Mouse (Mus musculus) midbrain, embryonic 14.5 days (tissue): Measurements from ENCODE around the gene Smg5. TPM values are rescaled to one million over a fixed set of nuclear protein-coding genes. Genes with fewer than 3 reads are reported as not detected.
"Not testable (repeated sequence)": the region's sequence is repeated elsewhere in the genome, so short reads cannot be mapped to it uniquely, and the experiment has no call there.

ENCODE experiments used
- ATAC-seq: fragments of 200-750 bp; cut with Nextera tagmentation; 2 replicates; pipeline ENCODE4 v1.8.0; 2017; ENCODE audit warnings: moderate number of reproducible peaks, moderate library complexity; ENCODE audit not compliant: low FRiP score, low TSS enrichment
- DNase-seq: peaks from one replicate; pipeline ENCODE4 v3.0.0-alpha.2; 2015
- H3K27ac ChIP-seq: fragments of 300-500 bp; sonication (generic); replicated peaks from 2 replicates; pipeline ENCODE4 v1.5.1; 2014; ENCODE audit warnings: mild to moderate bottlenecking, low read depth, low read length, moderate library complexity
- H3K27me3 ChIP-seq: fragments of 300-500 bp; sonication (generic); 2 replicates; pipeline ENCODE4 v1.6.1; 2014; ENCODE audit warnings: low read length, control low read depth, mixed read lengths; ENCODE audit not compliant: control insufficient read depth, insufficient read depth
- H3K36me3 ChIP-seq: fragments of 300-500 bp; sonication (generic); 2 replicates; pipeline ENCODE4 v1.6.1; 2014; ENCODE audit warnings: low read length, control low read depth; ENCODE audit not compliant: control insufficient read depth, insufficient read depth
- H3K4me1 ChIP-seq: fragments of 300-500 bp; sonication (generic); 2 replicates; pipeline ENCODE4 v1.6.1; 2014; ENCODE audit warnings: mild to moderate bottlenecking, antibody characterized with exemption, low read length, control low read depth; ENCODE audit not compliant: control insufficient read depth, insufficient read depth
- H3K4me2 ChIP-seq: fragments of 300-500 bp; sonication (generic); 2 replicates; pipeline ENCODE4 v1.6.1; 2014; ENCODE audit warnings: mild to moderate bottlenecking, low read length, moderate library complexity
- H3K4me3 ChIP-seq: fragments of 300-500 bp; sonication (generic); replicated peaks from 2 replicates; pipeline ENCODE4 v1.5.1; 2014; ENCODE audit warnings: low read depth, low read length
- H3K9ac ChIP-seq: fragments of 300-500 bp; sonication (generic); replicated peaks from 2 replicates; pipeline ENCODE4 v1.6.1; 2014; ENCODE audit warnings: mild to moderate bottlenecking, low read length, moderate library complexity
- H3K9me3 ChIP-seq: fragments of 300-500 bp; sonication (generic); 2 replicates; pipeline ENCODE4 v1.6.1; 2016; ENCODE audit warnings: low read length, control low read depth, mixed read lengths; ENCODE audit not compliant: control insufficient read depth
- WGBS: fragments of 180-500 bp; shearing (Covaris S2); extraction: QIAGEN DNeasy Blood & Tissue Kit; methylation state at CpG from one replicate; pipeline ENCODE4 v1.1.7; 2014; 5-methylcytosine and 5-hydroxymethylcytosine counted together
- polyA plus RNA-seq: library from polyadenylated mRNA; unstranded; fragments of >200 nt; fragmentation: Nextera tagmentation; extraction: Ambion mirVana; gene quantifications from 2 replicates; pipeline ENCODE4 v1.2.1, GENCODE M21; 2014

The Smg5 gene
- polyA plus RNA-seq, 1 experiment from 2014 or later, result 57.0 TPM

DNA sequence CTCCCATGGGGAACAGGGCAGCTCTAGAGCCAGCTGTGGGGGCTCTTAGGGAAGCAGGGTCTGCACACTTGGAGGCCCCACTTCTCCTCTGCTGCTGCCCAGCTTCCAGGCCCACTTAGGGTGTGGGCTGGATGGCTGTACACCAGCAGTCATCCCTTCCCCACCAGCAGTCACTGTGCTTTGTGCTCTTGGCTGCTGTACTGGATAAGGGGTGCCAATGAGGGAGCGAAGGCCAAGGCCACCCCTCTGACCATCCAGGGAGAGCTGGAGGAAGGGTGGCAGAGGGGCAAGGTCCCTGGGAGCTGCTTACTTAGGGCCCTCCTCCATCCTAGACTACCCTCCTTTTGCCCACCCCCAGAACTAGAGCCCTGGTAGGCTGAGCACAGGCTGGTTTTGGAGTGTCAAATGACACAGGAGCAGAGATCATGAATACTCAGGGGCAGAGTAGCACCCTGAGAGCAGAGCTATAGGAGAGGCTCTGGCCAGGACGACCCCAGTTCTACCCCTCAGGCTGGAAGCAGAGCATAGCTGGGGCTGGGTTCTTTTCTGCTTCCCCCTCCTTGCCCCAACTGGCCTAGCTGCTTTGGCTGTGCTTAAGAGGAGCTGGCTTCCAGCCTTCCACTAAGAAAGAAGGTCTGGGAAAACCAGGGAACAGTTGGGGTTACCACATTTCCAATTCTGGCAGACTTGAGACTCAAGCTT lies 25.7 kb downstream of the Smg5 start:
- no peaks in the 10 kb centered on the region for H3K9me3 ChIP-seq
- no peak overlapping the region for H3K4me2 ChIP-seq
- no peak overlapping the region for H3K27ac ChIP-seq
- H3K4me3 ChIP-seq, result no peak overlapping the region
- DNase-seq (no peak), ATAC-seq (no peak)
- peaks cover 63% of the 10 kb centered on the region for H3K36me3 ChIP-seq
- no peaks in the 10 kb centered on the region for H3K4me1 ChIP-seq
- peaks cover 7% of the 10 kb centered on the region for H3K27me3 ChIP-seq
- WGBS, result 89% methylated on average over 2 of the region's 2 CpGs
- no peak overlapping the region for H3K9ac ChIP-seq

DNA sequence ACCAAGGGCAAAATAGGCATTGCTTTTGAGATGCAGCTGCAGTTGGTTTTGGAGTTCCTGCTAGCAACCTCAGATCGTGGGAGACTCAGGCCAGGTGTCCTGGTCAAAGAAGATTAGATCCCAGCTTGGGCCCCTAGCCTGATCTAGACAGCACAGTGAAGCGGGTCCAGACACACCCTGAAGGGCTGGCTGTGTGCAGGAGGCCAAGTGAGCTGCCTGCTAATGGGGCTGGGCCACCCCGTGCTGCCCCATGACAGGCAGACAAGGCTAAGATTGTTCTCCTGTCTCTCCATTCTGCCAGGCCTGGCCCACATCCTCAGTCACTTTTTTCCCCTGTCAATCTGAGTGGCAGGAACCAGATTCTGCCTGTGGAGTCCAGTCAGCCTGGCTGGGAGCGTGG lies 27.6 kb downstream of the Smg5 start:
- no peaks in the 10 kb centered on the region for H3K4me1 ChIP-seq
- 61% methylated on average over 4 of the region's 4 CpGs for WGBS
- DNase-seq (peak; percentile 5), ATAC-seq (no peak)
- H3K9me3 ChIP-seq, result no peaks in the 10 kb centered on the region
- H3K36me3 ChIP-seq, result peaks cover 44% of the 10 kb centered on the region
- no peak overlapping the region for H3K4me2 ChIP-seq
- H3K27me3 ChIP-seq, result peaks cover 7% of the 10 kb centered on the region
- no peak overlapping the region for H3K27ac ChIP-seq
- H3K9ac ChIP-seq, result no peak overlapping the region
- no peak overlapping the region for H3K4me3 ChIP-seq

DNA sequence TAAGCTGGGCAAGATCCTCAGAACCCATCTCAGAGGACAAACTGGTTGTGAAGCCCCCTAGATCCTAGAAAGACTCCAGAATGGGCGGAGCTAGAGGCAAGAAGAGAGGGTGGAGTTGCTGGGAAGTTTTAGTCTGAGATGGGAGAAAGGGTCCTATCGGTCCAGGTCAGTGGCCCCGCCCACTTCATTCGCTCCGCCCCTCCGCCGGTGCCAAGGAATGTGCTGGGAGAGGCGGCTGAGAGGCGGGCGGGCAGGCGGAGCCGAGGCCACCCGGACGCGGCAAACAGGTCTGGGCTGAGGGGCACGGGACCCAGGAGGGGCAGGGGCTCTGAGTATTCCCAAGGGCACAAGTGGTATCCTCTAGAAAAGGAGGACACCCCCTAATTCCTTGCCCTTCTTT lies 28.3 kb downstream of the Smg5 start, which contains the start of gene Paqr6:
Paqr6 (plus strand) TSS at position 248 of the 400 bp plus-strand sequence.
- Histone ChIP-seq H3K9me3 (no peaks in the 10 kb centered on the region), H3K27ac (no peak within 1 kb of the TSS), H3K4me1 (no peaks in the 10 kb centered on the region), H3K4me2 (no peak within 1 kb of the TSS), H3K36me3 (peaks cover 37% of the 10 kb centered on the region), H3K4me3 (no peak within 1 kb of the TSS), H3K27me3 (peaks cover 7% of the 10 kb centered on the region), H3K9ac (no peak within 1 kb of the TSS)
- no peak for ATAC-seq
- peak; percentile 24 for DNase-seq
- 2% methylated on average over 16 of the region's 16 CpGs for WGBS

DNA sequence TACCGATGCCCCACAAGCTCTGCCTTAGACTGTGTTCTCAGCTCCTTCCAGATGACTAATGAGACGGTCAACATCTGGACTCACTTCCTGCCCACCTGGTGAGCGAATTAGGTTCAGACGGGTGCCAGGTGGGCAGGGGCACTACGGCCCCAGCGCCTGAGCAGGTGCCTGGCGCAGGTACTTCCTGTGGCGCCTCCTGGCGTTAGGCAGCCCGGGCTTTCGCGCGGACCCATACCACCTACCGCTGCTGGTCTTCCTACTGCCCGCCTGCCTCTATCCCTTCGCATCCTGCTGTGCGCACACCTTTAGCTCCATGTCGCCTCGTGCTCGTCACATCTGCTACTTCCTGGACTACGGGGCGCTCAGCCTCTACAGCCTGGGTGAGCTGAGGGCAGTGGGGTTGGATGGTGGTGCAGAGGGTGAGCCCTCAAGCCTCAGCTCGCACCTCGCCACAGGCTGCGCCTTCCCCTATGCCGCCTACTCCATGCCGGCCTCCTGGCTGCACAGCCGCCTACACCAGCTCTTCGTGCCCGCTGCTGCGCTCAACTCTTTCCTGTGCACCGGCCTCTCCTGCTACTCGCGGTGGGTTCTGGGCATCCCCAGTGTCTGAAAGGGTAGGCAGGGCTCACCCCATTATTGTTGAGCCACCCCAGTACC lies 29.8 kb downstream of the Smg5 start:
- 0 out of 2 replicates have a peak, but pooled peaks cover 4% of the 10 kb centered on the region for H3K9me3 ChIP-seq
- H3K27ac ChIP-seq, result no peak overlapping the region
- H3K4me1 ChIP-seq, result no peaks in the 10 kb centered on the region
- H3K9ac ChIP-seq, result no peak overlapping the region
- no peak for ATAC-seq
- WGBS, result 41% methylated on average over 34 of the region's 34 CpGs
- no peak overlapping the region for H3K4me2 ChIP-seq
- H3K36me3 ChIP-seq, result peaks cover 22% of the 10 kb centered on the region
- H3K27me3 ChIP-seq, result peaks cover 7% of the 10 kb centered on the region
- no peak overlapping the region for H3K4me3 ChIP-seq
- DNase-seq, result no peak

DNA sequence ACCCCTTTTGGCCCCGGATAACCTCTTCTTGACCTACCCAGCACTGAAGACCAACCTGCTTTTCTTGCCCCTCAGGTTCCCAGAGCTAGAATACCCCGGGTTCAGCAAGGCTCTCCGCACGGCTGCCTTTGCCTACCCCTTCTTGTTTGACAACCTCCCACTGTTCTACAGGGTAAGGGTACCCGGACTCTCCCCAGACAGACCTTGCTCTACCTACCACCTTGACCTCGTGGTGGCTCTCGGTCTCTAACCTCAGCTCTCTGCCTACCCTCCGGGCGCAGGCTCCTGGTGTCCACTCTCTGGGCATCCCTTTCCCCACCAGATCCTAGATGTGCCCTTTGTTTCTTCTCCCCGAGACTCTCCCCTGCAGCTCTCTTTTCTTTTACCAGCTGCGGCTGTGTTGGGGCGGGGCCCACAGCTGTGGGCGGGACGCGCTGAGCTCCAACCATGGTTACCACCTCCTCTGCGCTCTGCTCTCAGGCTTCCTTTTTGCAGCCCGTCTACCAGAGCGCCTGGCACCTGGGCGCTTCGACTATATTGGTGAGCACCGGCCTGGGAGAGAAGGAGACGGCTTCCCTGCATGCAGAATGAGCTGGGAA lies 30.9 kb downstream of the Smg5 start:
- H3K4me1 ChIP-seq, H3K27ac ChIP-seq, H3K9me3 ChIP-seq, H3K27me3 ChIP-seq, H3K9ac ChIP-seq: not testable (repeated sequence)
- peak; percentile 68 for ATAC-seq
- under 1% methylated on average over 17 of the region's 22 CpGs for WGBS
- Histone ChIP-seq H3K36me3 (peaks cover 11% of the 10 kb centered on the region), H3K4me2 (peak overlapping the region; percentile 37), H3K4me3 (0 out of 2 replicates have a peak overlapping the region, but pooled peaks have one; percentile 10)
- DNase-seq, result peak; percentile 44

DNA sequence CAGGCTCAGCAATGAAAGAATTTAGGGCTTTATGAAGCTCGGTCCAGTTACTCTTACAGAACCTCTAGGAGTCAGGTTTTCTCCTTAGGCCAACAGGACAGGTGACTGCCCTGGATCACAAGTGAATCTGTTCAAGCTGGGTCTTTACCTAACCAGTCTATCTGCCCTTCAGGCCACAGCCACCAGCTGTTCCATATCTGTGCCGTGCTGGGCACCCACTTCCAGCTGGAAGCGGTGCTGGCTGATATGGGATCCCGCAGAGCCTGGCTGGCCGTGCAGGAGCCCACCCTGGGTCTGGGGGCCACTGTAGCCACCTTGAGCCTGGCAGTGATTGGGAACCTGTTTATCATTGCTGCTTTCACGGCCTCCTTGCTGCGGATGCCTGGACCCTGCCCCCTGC lies 31.5 kb downstream of the Smg5 start:
- DNase-seq, H3K9me3 ChIP-seq, H3K27me3 ChIP-seq, ATAC-seq, H3K4me2 ChIP-seq, H3K27ac ChIP-seq, H3K4me3 ChIP-seq, H3K4me1 ChIP-seq, H3K9ac ChIP-seq, H3K36me3 ChIP-seq: not testable (repeated sequence)
- 43% methylated on average over 3 of the region's 7 CpGs for WGBS

DNA sequence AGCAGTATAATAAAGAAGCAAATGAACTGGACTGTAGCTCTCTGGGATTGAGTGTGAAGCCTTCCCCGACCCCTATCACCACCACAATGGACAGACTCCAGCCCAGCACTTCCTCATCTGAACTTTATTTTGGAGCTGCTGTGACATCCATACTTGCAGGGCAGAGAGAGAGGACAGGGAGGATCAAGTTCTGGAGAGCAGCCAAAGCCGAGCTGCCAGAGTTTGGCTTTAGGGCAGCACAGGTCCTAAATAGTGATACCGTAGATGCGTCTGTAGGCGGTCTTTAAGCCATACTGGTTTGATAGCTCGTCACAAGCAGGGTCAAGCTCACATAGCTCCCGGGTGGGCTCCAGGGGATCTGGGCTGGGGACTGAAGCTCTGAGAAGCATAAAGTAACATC lies 32.5 kb downstream of the Smg5 start:
- H3K27ac ChIP-seq, DNase-seq, H3K4me3 ChIP-seq, H3K4me1 ChIP-seq, H3K9ac ChIP-seq, H3K27me3 ChIP-seq, H3K9me3 ChIP-seq, H3K4me2 ChIP-seq, H3K36me3 ChIP-seq, ATAC-seq: not testable (repeated sequence)
- 91% methylated on average over 7 of the region's 7 CpGs for WGBS

DNA sequence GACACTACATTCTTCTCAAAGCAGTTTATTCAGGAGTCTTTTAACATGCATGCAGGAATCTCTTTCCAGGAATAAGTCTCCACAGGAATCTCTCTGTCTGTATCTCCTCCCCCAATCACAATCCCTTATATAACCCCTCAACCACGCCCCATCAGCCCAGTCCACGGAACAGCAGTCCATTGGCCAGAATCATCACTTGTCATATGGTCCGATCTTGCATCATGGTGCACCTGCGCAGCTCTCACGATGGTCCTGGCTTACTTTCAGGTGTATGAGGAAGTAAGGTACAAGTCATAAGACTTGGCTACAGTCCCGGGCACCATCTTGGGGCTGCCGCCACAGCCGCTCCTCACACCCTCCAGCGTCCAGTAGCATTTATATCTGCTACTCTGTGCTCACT lies 36.6 kb downstream of the Smg5 start, which contains the start of gene Bglap3:
Bglap3 (minus strand) TSS at position 101 of the 400 bp plus-strand sequence.
- WGBS, result 93% methylated on average over 9 of the region's 9 CpGs
- H3K27me3 ChIP-seq, H3K9ac ChIP-seq, H3K4me2 ChIP-seq, H3K4me1 ChIP-seq, H3K27ac ChIP-seq, H3K9me3 ChIP-seq, H3K4me3 ChIP-seq, H3K36me3 ChIP-seq, ATAC-seq, DNase-seq: not testable (repeated sequence)
